Mouse (Mus musculus) gonadal fat pad, adult 2 months (tissue): ENCODE results near the gene Smarcal1. TPM values are rescaled to one million over a fixed set of nuclear protein-coding genes. Genes with fewer than 3 reads are reported as not detected.

Experiments
- DNase-seq: peaks from one replicate; pipeline ENCODE4 v3.0.0-alpha.2; 2012; ENCODE audit warnings: low read depth
- polyA plus RNA-seq: library from polyadenylated mRNA; depleted of rRNA; stranded (reverse); fragments of >200 nt; gene quantifications from 2 replicates; pipeline ENCODE4 v1.2.3, GENCODE M21; 2012

The Smarcal1 gene
- polyA plus RNA-seq, 1 experiment, result 27.1 TPM

GRCm38 (mm10) chr1:72588763-72589162 lies 5.7 kb downstream of the Smarcal1 start:
- DNase-seq, result no peak

DNA sequence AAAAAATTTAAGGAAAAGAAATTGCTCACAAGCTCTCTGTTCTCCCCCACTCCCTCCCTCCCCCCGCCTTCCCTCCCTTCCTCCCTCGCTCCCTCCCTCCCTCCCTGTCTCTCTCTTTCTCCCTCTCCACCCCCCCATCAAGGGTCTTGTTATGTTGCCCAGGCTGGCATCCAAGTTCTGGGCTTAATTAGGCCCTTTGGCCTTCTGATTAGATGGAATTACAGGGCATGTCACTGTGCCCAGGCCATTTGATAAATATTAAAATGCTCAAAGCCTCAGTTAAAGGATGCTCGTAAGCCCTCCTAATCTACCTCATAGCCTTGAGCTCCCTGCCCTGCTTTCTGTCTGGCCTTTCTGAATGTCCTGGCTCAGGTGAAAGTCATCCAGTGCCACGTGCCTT lies 7.6 kb downstream of the Smarcal1 start:
- DNase-seq, result no peak

GRCm38 (mm10) chr1:72592350-72592749 lies 9.3 kb downstream of the Smarcal1 start:
- no peak for DNase-seq

DNA sequence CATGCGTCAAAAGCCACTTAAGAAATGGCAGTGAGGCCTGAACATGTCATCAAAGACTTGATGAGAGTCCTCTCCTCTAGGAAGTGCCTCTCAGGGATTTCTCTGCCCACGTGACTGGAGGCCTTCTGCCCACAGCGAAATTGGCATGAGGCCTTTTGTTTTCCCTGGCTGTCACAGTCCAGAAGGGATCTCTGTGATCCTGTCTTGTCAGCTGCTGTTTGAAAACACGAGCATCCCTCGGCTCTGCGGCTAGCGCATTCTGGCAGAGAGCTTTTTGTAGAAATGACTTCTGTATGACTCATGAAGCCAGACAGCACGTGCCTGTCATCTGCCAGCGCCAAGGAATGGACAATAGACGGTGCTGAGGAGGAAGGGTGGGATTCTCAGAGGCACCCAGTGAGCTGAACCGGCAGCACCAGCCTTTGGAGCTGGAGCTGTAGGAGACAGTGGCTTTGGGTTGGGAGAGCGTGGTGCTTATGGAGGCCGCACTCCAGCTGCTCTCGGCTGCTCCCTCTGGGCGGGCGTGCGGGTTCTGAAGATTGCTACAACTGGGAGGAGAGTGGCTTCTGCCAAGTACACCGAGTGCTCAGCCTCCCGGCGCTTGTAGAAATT lies 10.4 kb downstream of the Smarcal1 start:
- no peak for DNase-seq

DNA sequence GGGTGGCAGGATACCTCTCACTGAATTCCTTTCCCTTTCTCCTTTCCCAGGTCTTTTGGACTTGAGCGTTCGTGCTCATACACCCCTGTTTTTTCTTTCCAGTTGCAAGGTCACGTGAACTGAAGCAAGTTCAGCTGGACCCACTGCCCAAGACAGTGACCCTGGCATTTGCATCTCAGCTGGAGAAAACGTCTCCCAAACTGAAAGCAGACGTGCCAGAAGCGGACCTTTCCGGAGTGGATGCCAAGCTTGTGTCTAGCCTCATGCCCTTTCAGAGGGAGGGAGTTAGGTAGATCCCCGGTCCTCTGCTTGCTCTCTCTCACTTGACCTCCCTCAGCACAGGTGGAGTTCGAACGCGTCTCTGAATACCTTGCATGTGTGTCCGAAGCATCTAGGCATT lies 12.6 kb downstream of the Smarcal1 start:
- DNase-seq, result no peak

DNA sequence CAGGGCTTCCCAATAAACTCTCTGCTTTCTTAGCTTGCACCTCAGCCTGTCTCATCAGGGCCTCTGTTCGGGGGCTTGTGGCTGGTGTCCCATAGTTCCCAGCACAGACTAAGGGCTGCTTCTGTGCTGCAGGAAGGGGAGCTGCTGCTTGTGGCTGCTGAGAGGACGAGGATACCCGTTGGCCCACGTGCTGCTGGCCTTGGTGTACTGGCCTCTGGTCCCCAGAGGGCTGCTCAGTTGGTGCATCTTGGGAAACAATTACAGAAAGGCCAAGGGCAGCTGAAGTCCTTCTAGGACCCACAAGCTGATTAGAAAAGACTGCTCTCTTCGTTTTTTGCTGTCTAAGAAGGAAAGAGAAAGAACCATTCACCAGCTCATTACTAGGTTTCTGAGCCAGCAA lies 13.2 kb downstream of the Smarcal1 start:
- no peak for DNase-seq

DNA sequence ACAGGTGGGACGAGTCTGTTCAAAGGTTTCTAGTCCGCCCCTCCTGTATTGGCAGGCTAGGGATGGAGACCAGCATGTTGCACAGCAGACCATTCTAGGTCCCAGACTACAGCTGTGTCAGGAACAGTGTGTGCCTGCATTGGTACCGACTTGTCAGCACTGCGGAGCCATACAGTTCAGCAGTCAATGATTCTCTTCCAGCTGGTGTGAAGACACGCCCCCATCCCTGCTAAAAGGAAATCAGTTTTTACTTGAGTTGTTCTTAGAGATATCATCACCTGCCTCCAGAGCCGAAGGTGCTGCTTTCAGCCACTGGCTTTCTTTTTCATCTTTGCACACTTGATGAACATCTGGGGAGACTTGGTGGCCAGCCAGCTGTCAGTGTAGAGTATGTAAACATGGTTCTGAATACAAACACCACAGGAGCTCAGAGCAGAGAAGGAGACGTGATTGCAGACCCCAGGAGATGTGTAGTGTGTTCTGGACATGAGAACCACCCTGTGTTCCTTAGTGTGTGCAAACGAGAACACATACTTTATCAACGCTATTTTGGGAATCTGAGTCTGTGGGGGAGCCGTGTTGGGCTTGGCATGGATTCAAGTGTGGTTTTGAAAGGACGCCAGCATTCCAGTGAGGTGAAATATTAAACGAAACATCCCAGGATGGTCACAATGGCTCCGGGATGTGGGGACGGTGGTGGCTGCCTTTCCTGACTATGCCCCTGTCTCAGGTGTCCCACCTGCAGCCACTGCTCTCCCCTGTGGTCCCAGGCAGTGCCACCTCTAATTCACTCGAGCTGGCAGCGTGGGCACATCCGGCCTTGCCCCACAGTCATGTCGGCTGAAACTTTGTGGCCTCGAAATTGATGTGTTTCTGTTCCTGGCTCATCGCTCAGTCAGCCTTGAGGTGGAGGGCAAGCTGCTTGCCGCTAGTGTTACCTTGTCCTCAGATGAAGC lies 16.4 kb downstream of the Smarcal1 start:
- DNase-seq, result no peak

GRCm38 (mm10) chr1:72600778-72601177 lies 17.7 kb downstream of the Smarcal1 start:
- no peak for DNase-seq

- DNase-seq, result no peak
These were observed 18.2 kb downstream of the Smarcal1 start for GRCm38 (mm10) chr1:72601233-72601632.

GRCm38 (mm10) chr1:72602186-72602585 lies 19.1 kb downstream of the Smarcal1 start:
- DNase-seq, result no peak

- no peak for DNase-seq
These were observed 19.8 kb downstream of the Smarcal1 start for GRCm38 (mm10) chr1:72602803-72603202.

GRCm38 (mm10) chr1:72606186-72606673 lies 23.2 kb downstream of the Smarcal1 start:
- DNase-seq, result no peak

GRCm38 (mm10) chr1:72609129-72609528 lies 26.1 kb downstream of the Smarcal1 start:
- no peak for DNase-seq

DNA sequence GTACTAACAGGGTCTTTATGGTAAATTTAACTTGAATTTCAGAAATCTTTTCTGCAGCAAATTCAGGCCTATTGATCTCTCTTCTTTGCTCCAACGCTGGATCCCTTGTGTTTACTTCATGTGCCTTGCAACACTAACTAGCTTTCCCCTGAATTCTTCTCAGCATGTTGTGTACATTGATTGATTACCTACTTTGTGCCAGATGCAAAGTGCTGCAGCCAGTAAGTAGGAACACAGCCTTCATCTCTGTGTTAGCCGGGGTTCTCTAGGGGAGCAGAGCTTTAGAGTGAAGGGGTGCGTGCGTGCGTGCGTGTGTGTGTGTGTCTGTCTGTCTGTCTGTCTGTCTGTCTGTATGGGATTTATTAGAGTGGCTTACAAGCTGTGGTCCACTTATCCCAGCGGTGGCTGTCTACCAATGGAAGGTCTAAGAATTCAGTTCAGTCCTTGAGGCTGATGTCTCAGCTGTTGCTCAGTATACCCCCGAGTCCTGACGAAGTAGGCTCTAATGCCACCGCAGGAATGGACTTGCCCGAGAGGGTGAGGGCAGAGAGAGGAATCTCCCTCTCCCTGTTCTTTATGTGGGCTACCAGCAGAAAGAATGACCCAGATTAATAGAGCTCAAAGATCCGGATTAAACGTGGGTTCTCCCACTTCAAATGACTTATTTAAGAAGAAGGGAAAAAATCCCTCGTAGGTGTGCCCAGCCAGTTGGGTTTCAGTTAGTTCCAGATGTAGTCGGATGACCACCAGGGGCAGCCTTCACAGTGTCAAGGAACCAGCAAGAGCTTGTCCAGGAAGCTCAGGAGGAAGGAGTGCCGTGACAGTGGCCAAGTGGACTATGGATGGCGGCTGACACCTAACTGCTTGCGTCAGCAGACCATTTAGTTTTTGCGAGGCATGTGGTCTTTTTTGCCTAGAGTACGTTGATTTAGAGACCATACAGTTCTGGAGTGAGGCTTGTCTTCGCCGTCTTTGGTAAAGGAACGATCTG lies 27.1 kb downstream of the Smarcal1 start:
- DNase-seq, result no peak

- DNase-seq, result no peak
These were observed 29.1 kb downstream of the Smarcal1 start for GRCm38 (mm10) chr1:72612172-72612571.

DNA sequence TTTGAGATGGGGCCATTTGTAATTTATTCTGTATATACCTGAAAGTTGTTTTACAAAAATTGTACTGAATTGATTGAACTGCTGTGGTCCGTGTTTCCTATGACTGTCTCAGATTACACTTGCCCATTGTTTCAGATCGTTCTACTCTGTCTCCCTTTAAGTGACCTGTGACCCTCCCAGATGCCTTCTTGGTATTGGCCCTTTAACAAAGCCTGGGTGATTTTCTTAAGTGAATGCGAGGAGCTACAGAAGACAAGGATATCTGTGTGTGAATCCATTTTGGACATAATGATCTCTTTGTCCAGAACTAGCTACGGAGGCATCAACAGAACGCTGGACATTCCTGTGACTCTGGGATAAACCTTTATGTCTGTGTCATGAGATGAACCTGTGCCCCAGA lies 52.2 kb downstream of the Smarcal1 start:
- DNase-seq, result no peak

DNA sequence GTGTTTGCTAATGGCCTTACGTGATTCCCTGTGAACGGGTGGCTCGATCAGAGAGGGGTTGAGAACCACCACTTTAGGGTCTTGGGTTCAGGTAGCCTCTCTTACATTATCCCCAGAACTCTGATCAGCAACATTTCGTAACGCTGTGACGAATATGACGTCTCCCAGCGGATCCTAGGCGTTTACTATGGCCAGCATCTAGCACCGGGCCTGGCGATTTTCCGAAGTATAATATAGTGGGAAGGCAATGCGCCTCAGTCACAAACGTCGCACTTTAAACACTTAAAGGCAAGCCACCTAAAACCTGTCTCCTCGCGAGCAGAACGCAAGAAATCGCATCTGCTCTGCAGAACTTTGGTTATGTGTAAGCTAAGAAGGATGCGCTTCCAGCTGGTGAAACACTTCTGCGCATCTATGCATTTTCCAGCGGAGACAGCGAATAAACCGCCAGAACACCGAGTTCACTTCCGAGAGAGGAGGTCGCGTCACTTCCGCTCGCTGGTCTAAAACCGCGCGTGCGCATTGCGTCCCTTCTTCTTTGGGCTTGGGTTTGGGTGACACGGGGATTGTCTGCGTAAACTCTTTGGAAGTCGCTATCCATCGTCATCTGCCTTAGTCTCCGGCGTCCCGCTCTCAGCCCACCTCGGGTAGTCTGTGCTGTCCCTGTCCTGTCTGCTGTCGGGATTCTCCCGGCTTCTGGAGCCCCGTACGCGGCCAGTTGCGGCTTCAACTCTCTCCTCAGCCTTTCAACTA lies 57.8 kb downstream of the Smarcal1 start:
- DNase-seq, result no peak

DNA sequence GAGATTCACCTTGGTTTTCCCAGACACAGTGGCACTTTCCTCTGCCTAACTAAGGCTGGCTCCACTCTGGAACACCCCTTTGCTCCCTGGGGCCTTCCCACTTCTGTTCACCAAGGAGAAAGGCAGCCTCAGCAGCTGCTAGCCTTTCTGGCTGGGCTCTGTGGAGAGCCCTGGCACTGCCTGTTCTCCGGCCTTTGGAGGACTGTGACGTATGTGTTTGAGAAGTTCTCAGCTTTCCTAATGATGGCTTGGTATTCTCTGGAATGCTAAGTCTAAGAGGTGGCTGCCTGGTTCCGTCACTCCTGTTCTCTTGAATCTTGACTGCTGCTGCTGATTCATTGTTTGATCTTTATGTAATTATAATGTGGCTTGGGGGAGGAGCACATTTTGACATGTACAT lies 90.0 kb downstream of the Smarcal1 start:
- no peak for DNase-seq
